Mouse (Mus musculus) megakaryocyte, embryonic 14.5 days (primary cell): ENCODE measurements around the gene Phkb.

Source experiments
- FLI1 ChIP-seq: IDR thresholded peaks from 2 replicates; pipeline ENCODE4 v1.6.1; 2012; ENCODE audit warnings: low read length, inconsistent platforms, mixed read lengths
- GATA1 ChIP-seq: IDR thresholded peaks from 3 replicates; pipeline ENCODE4 v1.6.1; 2012; ENCODE audit warnings: mixed read lengths, low read length, inconsistent platforms, borderline replicate concordance

DNA sequence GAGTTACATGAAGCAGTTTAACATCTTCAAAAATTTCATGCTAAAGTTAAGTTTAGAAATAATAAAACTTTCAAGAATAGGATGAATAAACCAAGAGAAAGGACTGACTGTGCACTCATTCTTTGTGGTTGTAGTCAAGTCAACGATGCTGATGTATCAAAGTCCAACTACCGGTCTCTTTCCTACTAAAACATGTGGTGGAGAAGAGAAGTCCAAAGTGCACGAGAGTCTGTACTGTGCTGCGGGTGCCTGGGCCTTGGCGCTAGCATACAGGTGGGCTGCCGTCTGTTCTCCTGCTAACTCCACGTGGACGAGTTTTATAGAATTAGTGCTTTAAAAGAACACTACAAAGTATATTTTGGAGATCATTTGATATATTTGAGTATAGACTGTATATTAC lies 37.2 kb downstream of the Phkb start:
- TF ChIP-seq GATA1, result no peak
- TF ChIP-seq FLI1, result no peak
